Mouse (Mus musculus): ENCODE results near the gene Ubxn6. TPM values are rescaled to one million over a fixed set of nuclear protein-coding genes. Genes with fewer than 3 reads are reported as not detected.

The Ubxn6 gene
- polyA plus RNA-seq, 1 experiment from 2014 or later = 42.0 TPM

DNA sequence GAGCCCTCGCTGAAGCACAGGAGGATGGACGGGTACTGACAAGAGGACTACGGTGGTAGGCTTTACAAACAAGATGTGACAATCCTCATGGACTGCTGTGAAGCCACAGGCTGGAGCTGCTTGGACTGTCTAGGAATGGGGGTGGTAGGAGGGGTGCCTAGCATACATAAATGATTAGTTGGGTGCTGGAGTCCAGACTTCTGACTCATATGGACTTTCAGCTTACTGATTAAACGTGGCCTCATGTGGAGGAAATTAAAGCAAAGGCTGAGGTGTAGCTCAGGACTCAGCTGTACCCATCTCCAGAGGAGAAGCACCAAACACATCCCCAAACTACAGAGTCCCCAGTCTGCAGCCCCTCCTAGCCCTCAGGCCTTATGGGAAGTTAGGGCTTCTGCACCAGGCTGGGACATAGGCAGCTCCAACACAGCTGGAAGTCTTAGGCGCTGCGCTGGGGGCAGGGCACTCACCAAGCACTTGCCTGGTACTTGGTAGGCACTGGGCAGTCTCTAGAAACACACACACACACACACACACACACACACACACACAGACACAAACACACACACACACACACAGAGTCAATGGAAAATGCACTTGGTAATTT lies 42.6 kb downstream of the Ubxn6 start:
- Histone ChIP-seq H3K9me3 (no peaks in the 10 kb centered on the region), H3K9ac (replicated peaks) (peak overlapping the region; percentile 28; the same call in 1 of the 2 replicates), H3K4me2 (no peak overlapping the region), H3K4me1 (replicated peaks) (peaks cover 28% of the 10 kb centered on the region), H3K27ac (0 out of 2 replicates have a peak overlapping the region, but pooled peaks have one; percentile 12), H3K36me3 (peaks cover 67% of the 10 kb centered on the region), H3K4me3 (replicated peaks) (no peak overlapping the region), H3K27me3 (no peaks in the 10 kb centered on the region)
- ATAC-seq (ENCODE audit: insufficient number of reproducible peaks, insufficient read depth, low FRiP score, low TSS enrichment, low read depth) = no peak
- 86% methylated on average over 6 of the region's 6 CpGs for WGBS

DNA sequence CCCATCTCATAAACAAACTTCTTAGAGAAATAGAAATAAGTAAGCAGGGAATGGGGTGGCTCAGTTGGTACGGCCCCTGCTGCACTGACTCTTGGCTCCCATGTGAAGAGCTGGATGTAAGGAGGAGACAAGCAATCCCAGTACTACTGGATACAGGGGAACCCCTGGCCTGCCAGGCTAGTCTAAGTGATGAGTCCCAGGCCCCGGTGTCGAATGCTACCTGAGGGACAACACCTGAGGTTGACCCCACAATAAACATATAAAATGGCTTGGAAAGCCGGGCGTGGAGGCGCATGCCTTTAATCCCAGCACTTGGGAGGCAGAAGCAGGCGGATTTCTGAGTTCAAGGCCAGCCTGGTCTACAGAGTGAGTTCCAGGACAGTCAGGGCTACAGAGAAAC lies 43.4 kb downstream of the Ubxn6 start:
- Histone ChIP-seq H3K4me1 (replicated peaks) (peaks cover 36% of the 10 kb centered on the region), H3K4me2 (no peak overlapping the region), H3K27me3 (no peaks in the 10 kb centered on the region), H3K9me3 (no peaks in the 10 kb centered on the region), H3K9ac (replicated peaks) (no peak overlapping the region), H3K4me3 (replicated peaks) (no peak overlapping the region), H3K36me3 (peaks cover 73% of the 10 kb centered on the region), H3K27ac (no peak overlapping the region)
- no peak for ATAC-seq (ENCODE audit: insufficient number of reproducible peaks, insufficient read depth, low FRiP score, low TSS enrichment, low read depth)
- WGBS = 92% methylated on average over 7 of the region's 7 CpGs

DNA sequence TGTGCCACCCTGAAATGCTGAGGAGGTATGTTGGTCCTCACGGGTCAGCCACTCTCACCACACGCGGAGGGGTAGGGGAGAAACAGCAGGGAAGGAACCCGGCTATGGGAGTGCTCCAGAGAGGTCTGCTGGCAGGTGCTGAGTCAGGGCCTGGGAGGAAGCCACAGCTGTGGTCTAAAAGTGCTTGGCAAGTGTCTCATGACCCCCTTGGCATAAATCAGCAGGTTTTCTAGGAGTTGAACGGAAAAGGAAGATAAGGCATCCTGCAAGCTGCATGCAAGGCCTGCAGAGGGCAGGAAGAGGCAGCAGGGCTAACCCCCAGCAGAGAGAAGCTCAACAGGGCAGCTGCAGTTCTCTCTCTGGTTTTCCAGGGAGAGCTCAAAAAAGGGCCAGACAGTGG lies 43.9 kb downstream of the Ubxn6 start:
- H3K4me1 ChIP-seq (replicated peaks) = peaks cover 40% of the 10 kb centered on the region
- no peak overlapping the region for H3K4me2 ChIP-seq
- H3K27ac ChIP-seq = no peak overlapping the region
- no peak overlapping the region for H3K4me3 ChIP-seq (replicated peaks)
- H3K27me3 ChIP-seq = no peaks in the 10 kb centered on the region
- WGBS = 71% methylated on average over 5 of the region's 5 CpGs
- no peak for ATAC-seq (ENCODE audit: insufficient number of reproducible peaks, insufficient read depth, low FRiP score, low TSS enrichment, low read depth)
- H3K9ac ChIP-seq (replicated peaks) = no peak overlapping the region
- peaks cover 77% of the 10 kb centered on the region for H3K36me3 ChIP-seq
- no peaks in the 10 kb centered on the region for H3K9me3 ChIP-seq

DNA sequence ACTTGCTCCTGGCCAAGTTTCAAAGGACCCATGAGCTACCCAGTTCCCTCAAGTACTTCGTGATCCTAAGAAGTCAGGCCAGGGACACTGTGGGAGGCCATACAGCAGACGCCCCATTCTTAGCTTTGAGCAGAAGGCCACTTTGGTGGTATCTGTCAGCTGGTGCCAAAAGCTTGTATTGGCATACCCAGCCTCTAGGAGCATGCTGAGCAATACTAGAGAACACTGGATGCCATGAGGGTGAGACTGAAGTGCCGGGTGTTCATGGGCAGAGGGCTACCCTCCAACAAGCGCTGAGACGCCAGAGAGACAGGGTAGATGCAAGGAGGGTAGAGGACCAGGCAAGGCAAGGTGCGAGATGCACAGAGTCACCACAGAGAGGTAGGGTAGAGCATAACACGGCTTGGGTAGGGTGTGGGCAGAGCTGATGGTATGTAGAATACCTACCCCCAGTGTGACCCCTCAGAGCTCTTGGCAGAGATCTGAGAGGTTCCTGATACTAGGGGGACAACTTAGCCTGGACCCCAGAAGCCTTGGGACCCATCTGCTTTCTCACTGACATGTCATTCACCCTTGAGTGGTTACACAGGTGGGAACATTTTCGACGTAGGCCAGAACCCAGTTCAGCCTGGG lies 44.5 kb downstream of the Ubxn6 start:
- H3K4me1 ChIP-seq (replicated peaks) = peaks cover 38% of the 10 kb centered on the region
- ATAC-seq (ENCODE audit: insufficient number of reproducible peaks, insufficient read depth, low FRiP score, low TSS enrichment, low read depth) = no peak
- H3K9me3 ChIP-seq = no peaks in the 10 kb centered on the region
- no peak overlapping the region for H3K4me2 ChIP-seq
- WGBS = 89% methylated on average over 9 of the region's 9 CpGs
- H3K4me3 ChIP-seq (replicated peaks) = no peak overlapping the region
- peaks cover 81% of the 10 kb centered on the region for H3K36me3 ChIP-seq
- H3K9ac ChIP-seq (replicated peaks) = no peak overlapping the region
- no peaks in the 10 kb centered on the region for H3K27me3 ChIP-seq
- H3K27ac ChIP-seq = no peak overlapping the region

DNA sequence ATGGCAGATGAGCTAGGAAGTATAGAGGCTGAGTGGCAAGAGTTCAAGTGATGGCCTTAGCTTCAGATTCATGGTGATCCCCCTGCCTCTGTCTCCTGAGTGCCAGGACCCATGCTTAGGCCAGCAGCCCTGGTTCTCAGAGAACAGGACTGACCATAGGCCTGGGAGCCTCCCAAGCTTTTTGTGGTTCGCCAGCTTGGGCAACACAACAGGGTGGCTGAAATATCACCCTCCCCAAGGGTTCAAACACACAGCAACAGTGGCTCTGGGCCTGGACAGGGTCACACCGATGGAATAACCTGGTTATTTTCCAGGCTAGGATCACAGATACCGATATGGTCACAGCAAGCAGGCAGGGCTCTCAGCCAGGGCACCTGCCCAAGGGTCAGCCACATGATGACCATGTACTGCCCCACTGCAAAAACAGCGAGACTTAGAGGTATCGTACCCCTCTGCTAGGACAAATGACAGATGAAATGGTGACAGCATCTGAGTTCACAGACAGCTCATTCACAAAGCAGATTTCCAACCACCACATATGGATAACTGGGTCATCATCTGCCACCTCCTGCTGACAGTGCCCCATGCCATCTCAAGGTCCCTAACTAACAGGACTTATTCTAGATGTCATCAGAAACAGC lies 46.9 kb downstream of the Ubxn6 start:
- Histone ChIP-seq H3K9me3 (no peaks in the 10 kb centered on the region), H3K36me3 (peaks cover 82% of the 10 kb centered on the region), H3K9ac (replicated peaks) (no peak overlapping the region)

DNA sequence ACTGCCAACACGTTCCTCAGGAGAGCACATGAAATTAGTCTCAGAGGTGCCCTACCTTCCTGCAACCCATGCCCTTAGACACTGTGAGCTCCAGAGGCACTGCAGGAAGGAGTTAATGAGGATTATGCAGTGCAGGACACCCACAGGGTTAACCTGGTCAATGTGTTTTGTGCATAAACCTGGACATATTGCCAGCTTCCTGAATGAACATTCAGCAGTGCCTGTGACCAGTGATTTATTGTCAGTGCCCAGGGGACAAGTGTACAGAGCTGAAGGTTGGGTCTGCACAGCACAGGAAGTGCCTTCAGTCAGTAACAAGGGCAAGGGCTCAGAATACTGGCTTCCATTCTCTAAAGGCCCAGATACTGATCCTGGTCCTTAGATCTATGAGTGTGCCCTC lies 47.9 kb downstream of the Ubxn6 start:
- Histone ChIP-seq H3K27ac (no peak overlapping the region), H3K4me1 (replicated peaks) (peaks cover 18% of the 10 kb centered on the region), H3K27me3 (no peaks in the 10 kb centered on the region), H3K4me2 (no peak overlapping the region), H3K9me3 (no peaks in the 10 kb centered on the region), H3K36me3 (peaks cover 81% of the 10 kb centered on the region), H3K9ac (replicated peaks) (no peak overlapping the region), H3K4me3 (replicated peaks) (no peak overlapping the region)
- WGBS = 31% methylated on average over 1 of the region's 1 CpGs
- ATAC-seq (ENCODE audit: insufficient number of reproducible peaks, insufficient read depth, low FRiP score, low TSS enrichment, low read depth) = no peak

More for the DNA sequence above, 46.9 kb downstream of the Ubxn6 start:
- no peak overlapping the region for H3K4me3 ChIP-seq (replicated peaks)
- peaks cover 26% of the 10 kb centered on the region; the same call in 1 of the 2 replicates for H3K4me1 ChIP-seq (replicated peaks)
- no peaks in the 10 kb centered on the region for H3K27me3 ChIP-seq
- 86% methylated on average over 5 of the region's 5 CpGs for WGBS
- H3K27ac ChIP-seq = no peak overlapping the region
- no peak overlapping the region for H3K4me2 ChIP-seq
- ATAC-seq (ENCODE audit: insufficient number of reproducible peaks, insufficient read depth, low FRiP score, low TSS enrichment, low read depth) = no peak

DNA sequence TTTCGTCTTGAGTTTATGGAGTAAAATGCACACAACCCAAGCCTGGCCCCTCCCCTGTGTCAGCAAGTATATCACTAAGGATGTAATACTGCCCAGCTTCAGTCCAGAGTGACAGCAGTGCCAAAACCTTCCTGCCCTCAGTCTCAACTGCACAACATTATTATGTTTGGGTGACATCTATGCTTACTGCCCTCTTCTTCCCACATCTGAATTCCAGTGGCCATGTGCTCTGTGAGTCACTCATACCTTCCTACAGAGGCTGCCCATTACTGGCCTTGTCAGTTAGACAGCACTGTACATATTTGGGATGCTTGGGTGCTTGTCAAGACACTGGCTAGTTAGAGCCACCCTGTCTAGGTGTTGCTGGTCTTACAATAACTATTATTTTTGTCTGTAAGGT lies 48.5 kb downstream of the Ubxn6 start:
- H3K27me3 ChIP-seq = no peaks in the 10 kb centered on the region
- ATAC-seq (ENCODE audit: insufficient number of reproducible peaks, insufficient read depth, low FRiP score, low TSS enrichment, low read depth) = no peak
- H3K27ac ChIP-seq = no peak overlapping the region
- H3K9me3 ChIP-seq = no peaks in the 10 kb centered on the region
- H3K9ac ChIP-seq (replicated peaks) = no peak overlapping the region
- peaks cover 18% of the 10 kb centered on the region for H3K4me1 ChIP-seq (replicated peaks)
- 83% methylated on average over 1 of the region's 1 CpGs for WGBS
- H3K36me3 ChIP-seq = peaks cover 84% of the 10 kb centered on the region
- H3K4me2 ChIP-seq = no peak overlapping the region
- H3K4me3 ChIP-seq (replicated peaks) = no peak overlapping the region

DNA sequence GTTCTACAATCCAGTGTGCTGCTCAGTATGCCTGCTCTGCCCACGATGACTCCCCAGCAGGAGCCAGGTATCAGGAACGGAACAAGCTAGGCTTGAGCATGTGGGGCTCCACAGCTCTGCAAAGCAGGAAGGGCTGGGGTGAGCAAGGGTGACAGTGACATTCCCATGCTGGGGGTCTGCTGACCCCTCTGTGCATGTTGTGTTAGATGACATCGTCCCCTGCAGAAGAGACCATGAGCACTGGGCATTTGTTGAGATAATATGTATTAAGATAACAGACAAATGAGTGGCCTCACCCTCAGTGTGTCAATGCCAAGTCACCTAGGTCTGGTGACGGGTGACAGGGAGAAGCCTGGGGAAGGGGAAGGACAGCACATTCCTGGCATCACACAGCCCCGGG lies 49.9 kb downstream of the Ubxn6 start:
- Histone ChIP-seq H3K36me3 (peaks cover 88% of the 10 kb centered on the region), H3K4me1 (replicated peaks) (peaks cover 18% of the 10 kb centered on the region; the same call in 1 of the 2 replicates), H3K27ac (no peak overlapping the region), H3K27me3 (no peaks in the 10 kb centered on the region), H3K9ac (replicated peaks) (no peak overlapping the region), H3K9me3 (no peaks in the 10 kb centered on the region), H3K4me2 (no peak overlapping the region), H3K4me3 (replicated peaks) (no peak overlapping the region)
- WGBS = 78% methylated on average over 5 of the region's 5 CpGs
- ATAC-seq (ENCODE audit: insufficient number of reproducible peaks, insufficient read depth, low FRiP score, low TSS enrichment, low read depth) = no peak

DNA sequence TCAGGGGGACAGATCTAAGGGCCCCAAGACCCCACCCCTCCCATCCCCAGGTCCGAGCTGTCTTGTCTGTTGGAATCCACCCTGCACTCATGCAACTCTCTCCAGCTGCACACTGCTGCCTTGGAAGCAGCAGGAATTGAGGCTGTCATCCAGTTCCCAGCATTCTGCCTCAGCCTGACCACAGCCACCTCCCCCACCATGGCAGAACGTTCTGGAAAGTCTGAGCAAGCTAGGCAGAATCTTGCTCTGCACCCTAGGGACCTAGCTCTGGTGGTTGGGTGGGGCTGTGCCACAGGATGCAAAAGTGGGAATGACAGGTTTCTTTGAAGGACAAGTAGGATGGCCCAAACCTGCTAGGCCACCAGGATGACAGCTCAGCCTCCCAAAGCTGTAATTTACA lies 50.4 kb downstream of the Ubxn6 start:
- H3K9me3 ChIP-seq = no peaks in the 10 kb centered on the region
- H3K4me1 ChIP-seq (replicated peaks) = peaks cover 18% of the 10 kb centered on the region; the same call in 1 of the 2 replicates
- no peak overlapping the region for H3K9ac ChIP-seq (replicated peaks)
- H3K4me3 ChIP-seq (replicated peaks) = no peak overlapping the region
- peaks cover 88% of the 10 kb centered on the region for H3K36me3 ChIP-seq
- no peak overlapping the region for H3K4me2 ChIP-seq
- H3K27ac ChIP-seq = 0 out of 2 replicates have a peak overlapping the region, but pooled peaks have one; percentile 23
- WGBS = 71% methylated on average over 2 of the region's 2 CpGs
- no peaks in the 10 kb centered on the region for H3K27me3 ChIP-seq
- no peak for ATAC-seq (ENCODE audit: insufficient number of reproducible peaks, insufficient read depth, low FRiP score, low TSS enrichment, low read depth)

DNA sequence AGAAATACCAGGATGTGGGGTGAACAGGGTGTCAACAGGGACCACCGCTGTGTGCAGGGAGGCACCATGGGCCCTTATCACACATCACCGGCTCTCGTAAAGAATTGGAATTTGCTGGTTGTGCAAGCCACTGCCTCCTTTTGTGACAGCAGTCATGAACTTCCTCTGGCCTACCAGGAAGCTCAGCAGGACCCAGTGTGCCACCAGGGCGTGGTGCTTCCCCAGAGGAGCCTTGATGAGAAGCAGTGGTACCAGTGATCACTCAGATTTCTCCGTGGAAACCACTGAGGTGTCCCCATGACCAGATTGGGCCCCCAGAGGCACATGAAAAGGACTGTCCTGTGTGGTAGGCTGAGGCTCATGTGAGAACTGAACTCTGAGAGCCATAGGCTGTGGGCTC lies 51.4 kb downstream of the Ubxn6 start:
- H3K9me3 ChIP-seq = no peaks in the 10 kb centered on the region
- H3K4me1 ChIP-seq (replicated peaks) = peaks cover 18% of the 10 kb centered on the region; the same call in 1 of the 2 replicates
- ATAC-seq (ENCODE audit: insufficient number of reproducible peaks, insufficient read depth, low FRiP score, low TSS enrichment, low read depth) = no peak
- H3K27me3 ChIP-seq = no peaks in the 10 kb centered on the region
- H3K4me3 ChIP-seq (replicated peaks) = no peak overlapping the region
- no peak overlapping the region for H3K27ac ChIP-seq
- peaks cover 88% of the 10 kb centered on the region for H3K36me3 ChIP-seq
- no peak overlapping the region for H3K9ac ChIP-seq (replicated peaks)
- no peak overlapping the region for H3K4me2 ChIP-seq
- WGBS = 86% methylated on average over 5 of the region's 5 CpGs

DNA sequence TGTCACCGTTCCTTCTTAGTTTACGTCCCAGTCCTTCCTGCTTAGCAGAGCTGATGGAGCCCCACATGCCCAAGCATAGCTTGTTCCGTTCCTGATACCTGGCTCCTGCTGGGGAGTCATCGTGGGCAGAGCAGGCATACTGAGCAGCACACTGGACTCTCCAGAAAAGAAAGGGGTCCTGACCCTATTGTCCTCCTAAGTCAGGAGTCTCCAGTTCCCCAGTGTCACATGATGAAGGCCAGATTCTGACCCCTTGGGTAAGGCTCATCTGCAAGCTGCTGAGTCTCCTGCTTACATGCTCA lies 51.9 kb downstream of the Ubxn6 start:
- 84% methylated on average over 4 of the region's 4 CpGs for WGBS
- Histone ChIP-seq H3K27ac (no peak overlapping the region), H3K27me3 (no peaks in the 10 kb centered on the region), H3K9ac (replicated peaks) (no peak overlapping the region), H3K4me3 (replicated peaks) (no peak overlapping the region), H3K4me1 (replicated peaks) (peaks cover 18% of the 10 kb centered on the region; the same call in 1 of the 2 replicates), H3K9me3 (no peaks in the 10 kb centered on the region), H3K36me3 (peaks cover 88% of the 10 kb centered on the region), H3K4me2 (no peak overlapping the region)
- ATAC-seq (ENCODE audit: insufficient number of reproducible peaks, insufficient read depth, low FRiP score, low TSS enrichment, low read depth) = no peak
